Mouse (Mus musculus) liver, adult 2 months (tissue): ENCODE measurements around the gene Aldh18a1. TPM values are rescaled to one million over a fixed set of nuclear protein-coding genes. Genes with fewer than 3 reads are reported as not detected.
A peak's percentile ranks its signal among the peaks of the same experiment; 100 is the strongest.

ENCODE experiments used
- DNase-seq: peaks from one replicate; pipeline ENCODE4 v3.0.0-alpha.2; 2011; ENCODE audit warnings: low read depth, low spot score; ENCODE audit errors: extremely low read depth
- H3K27ac ChIP-seq: fragments of 200-500 bp; replicated peaks from 2 replicates; pipeline ENCODE4 v1.5.1; 2012; ENCODE audit warnings: low read depth, mild to moderate bottlenecking, control low read depth, inconsistent platforms, low read length; ENCODE audit not compliant: insufficient read depth
- H3K27me3 ChIP-seq: fragments of 200-500 bp; 2 replicates; pipeline ENCODE4 v1.6.1; 2012; ENCODE audit warnings: mild to moderate bottlenecking, moderate library complexity, low read length, inconsistent platforms; ENCODE audit not compliant: control insufficient read depth, insufficient read depth
- H3K36me3 ChIP-seq: fragments of 200-500 bp; 2 replicates; pipeline ENCODE4 v1.6.1; 2012; ENCODE audit warnings: low read length, inconsistent platforms; ENCODE audit not compliant: control insufficient read depth, insufficient read depth
- H3K4me1 ChIP-seq: fragments of 200-500 bp; 2 replicates; pipeline ENCODE4 v1.6.1; 2011; ENCODE audit warnings: low read length; ENCODE audit not compliant: control insufficient read depth, insufficient read depth
- H3K4me3 ChIP-seq: fragments of 200-500 bp; 2 replicates; pipeline ENCODE4 v1.5.1; 2011; ENCODE audit warnings: low read depth, mild to moderate bottlenecking, control low read depth, low read length, moderate library complexity; ENCODE audit not compliant: insufficient read depth
- H3K79me2 ChIP-seq: fragments of 200-500 bp; 2 replicates; pipeline ENCODE4 v1.6.1; 2012; ENCODE audit warnings: inconsistent platforms, mild to moderate bottlenecking, low read length, moderate library complexity; ENCODE audit not compliant: control insufficient read depth, insufficient read depth
- H3K9ac ChIP-seq: fragments of 200-500 bp; 2 replicates; pipeline ENCODE4 v1.6.1; 2012; ENCODE audit warnings: low read depth, mild to moderate bottlenecking, control low read depth, inconsistent platforms, low read length
- CTCF ChIP-seq: fragments of 200-500 bp; IDR thresholded peaks from 2 replicates; pipeline ENCODE4 v1.5.1; 2011; ENCODE audit warnings: low read depth, low read length, control low read depth
- POLR2A ChIP-seq: fragments of 200-500 bp; IDR thresholded peaks from 2 replicates; pipeline ENCODE4 v1.6.1; 2011; ENCODE audit warnings: low read length, control low read depth; ENCODE audit not compliant: insufficient read depth; ENCODE audit errors: extremely low read depth
- WGBS: fragments of 180-500 bp; shearing (Covaris S2); methylation state at CpG from one replicate; pipeline ENCODE4 v1.1.7; 2018; 5-methylcytosine and 5-hydroxymethylcytosine counted together
- polyA plus RNA-seq: library from polyadenylated mRNA; depleted of rRNA; stranded (reverse); fragments of >200 nt; gene quantifications from 2 replicates; pipeline ENCODE4 v1.2.3, GENCODE M21; 2012
- total RNA-seq: library from RNA; depleted of rRNA; stranded (reverse); fragments of >200 nt; gene quantifications from 2 replicates; pipeline ENCODE4 v1.2.3, GENCODE M21; 2014

Gene Aldh18a1
- total and polyA plus RNA-seq, 2 experiments, result 1.1 to 1.2 TPM

DNA sequence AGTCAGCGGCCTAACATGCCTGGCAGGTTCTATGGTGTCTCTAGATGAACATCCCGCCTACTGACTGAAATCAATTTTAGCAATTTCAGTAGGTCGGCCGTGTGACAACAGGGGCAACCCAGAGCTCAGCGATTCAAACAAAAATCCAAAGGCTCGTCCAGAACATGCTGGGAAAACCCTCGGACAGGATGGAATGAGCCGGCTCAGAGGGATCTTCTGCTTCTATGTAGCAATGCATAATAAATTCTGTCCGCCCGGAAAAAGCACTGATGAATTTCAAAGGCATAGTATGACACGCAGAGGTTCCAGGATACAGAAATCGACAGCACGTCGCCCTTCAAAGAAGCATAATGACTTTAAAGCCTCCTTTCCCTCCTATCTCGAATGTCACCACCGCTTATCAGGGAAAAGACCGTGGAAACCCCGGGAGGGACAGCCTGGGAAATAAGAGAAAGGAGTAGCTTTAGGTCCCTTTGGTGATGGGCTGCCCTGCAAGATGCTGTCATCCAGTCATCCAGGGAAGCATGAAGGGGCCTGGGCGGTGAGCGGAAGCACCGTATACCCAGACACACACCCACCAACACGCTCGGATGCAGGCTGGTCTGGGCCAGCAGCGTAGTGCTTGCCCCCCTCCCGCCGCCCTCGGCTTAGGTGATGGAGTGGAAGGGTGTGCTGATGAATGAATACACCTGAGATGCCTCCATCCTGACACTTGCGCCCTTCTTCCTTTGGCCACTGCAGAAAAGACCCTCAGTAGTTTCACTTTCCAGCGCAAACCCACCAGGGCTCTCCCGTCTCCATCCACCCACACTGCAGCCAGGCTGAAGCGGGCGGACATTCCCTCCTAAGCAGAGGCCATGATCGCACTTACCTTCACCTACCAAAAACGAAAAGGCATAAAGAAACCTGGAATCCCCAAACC, 75.5 kb downstream of the Aldh18a1 start:
- Histone ChIP-seq H3K79me2 (peaks cover 12% of the 10 kb centered on the region; the same call in 1 of the 2 replicates), H3K9ac (peak overlapping the region; percentile 84), H3K4me1 (peaks cover 7% of the 10 kb centered on the region; the same call in 1 of the 2 replicates), H3K27me3 (no peaks in the 10 kb centered on the region), H3K4me3 (peak overlapping the region; percentile 68), H3K36me3 (no peaks in the 10 kb centered on the region), H3K27ac (peak overlapping the region; percentile 62)
- TF ChIP-seq CTCF (no peak), POLR2A (no peak)
- WGBS, result 2% methylated on average over 34 of the region's 34 CpGs
- no peak for DNase-seq

GRCm38 (mm10) chr19:40511679-40512309, 76.5 kb downstream of the Aldh18a1 start:
- 49% methylated on average over 5 of the region's 5 CpGs for WGBS
- H3K36me3 ChIP-seq, result no peaks in the 10 kb centered on the region
- peaks cover 12% of the 10 kb centered on the region; the same call in 1 of the 2 replicates for H3K79me2 ChIP-seq
- TF ChIP-seq POLR2A, result no peak
- TF ChIP-seq CTCF, result no peak
- no peak overlapping the region for H3K27ac ChIP-seq
- no peak overlapping the region for H3K4me3 ChIP-seq
- H3K9ac ChIP-seq, result no peak overlapping the region
- H3K27me3 ChIP-seq, result no peaks in the 10 kb centered on the region
- H3K4me1 ChIP-seq, result peaks cover 11% of the 10 kb centered on the region; the same call in 1 of the 2 replicates
- no peak for DNase-seq

GRCm38 (mm10) chr19:40511100-40511439, 77.2 kb downstream of the Aldh18a1 start:
- no peak for DNase-seq
- 90% methylated on average over 8 of the region's 8 CpGs for WGBS
- TF ChIP-seq CTCF (no peak), POLR2A (no peak)
- Histone ChIP-seq H3K27ac (no peak overlapping the region), H3K27me3 (no peaks in the 10 kb centered on the region), H3K4me3 (no peak overlapping the region), H3K4me1 (peaks cover 11% of the 10 kb centered on the region; the same call in 1 of the 2 replicates), H3K9ac (no peak overlapping the region), H3K36me3 (no peaks in the 10 kb centered on the region), H3K79me2 (peaks cover 12% of the 10 kb centered on the region; the same call in 1 of the 2 replicates)

DNA sequence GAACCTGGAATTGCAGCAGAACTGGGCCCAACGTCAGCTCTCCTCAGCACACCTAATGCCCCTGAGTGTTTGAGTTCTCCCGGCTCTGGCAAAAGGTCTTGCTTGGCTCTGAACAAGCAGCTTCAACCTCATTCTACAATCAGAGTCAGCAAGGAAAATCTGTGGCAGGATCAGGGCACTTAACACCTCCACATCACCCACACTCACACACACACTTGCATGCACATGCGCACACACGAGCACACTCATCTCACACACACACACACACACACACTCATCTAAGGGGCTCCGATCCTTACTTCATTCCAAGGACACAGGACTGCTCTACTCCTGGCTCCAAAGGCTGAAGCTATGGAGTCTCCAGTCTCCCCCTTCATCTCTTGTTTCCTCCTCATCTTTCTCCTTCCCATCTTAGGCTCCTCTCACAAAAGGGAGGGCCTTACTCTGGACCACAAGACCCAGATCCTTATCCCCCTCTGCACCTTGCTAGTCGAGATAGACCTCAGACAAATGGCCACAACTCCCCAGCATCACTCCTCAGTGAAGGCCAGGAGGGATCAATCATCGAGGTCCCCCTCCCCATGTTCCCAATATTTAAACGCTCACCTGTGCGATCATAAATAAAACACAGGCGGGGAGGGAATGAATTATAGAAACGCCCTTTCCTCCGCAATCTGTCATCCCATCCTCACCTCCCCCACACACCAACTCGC, 77.7 kb downstream of the Aldh18a1 start:
- Histone ChIP-seq H3K36me3 (no peaks in the 10 kb centered on the region), H3K4me1 (peaks cover 11% of the 10 kb centered on the region; the same call in 1 of the 2 replicates), H3K9ac (no peak overlapping the region), H3K27ac (no peak overlapping the region), H3K27me3 (no peaks in the 10 kb centered on the region), H3K4me3 (no peak overlapping the region), H3K79me2 (peaks cover 16% of the 10 kb centered on the region; the same call in 1 of the 2 replicates)
- no peak for DNase-seq
- TF ChIP-seq POLR2A (no peak), CTCF (no peak)
- 82% methylated on average over 13 of the region's 13 CpGs for WGBS

- Histone ChIP-seq H3K27me3 (no peaks in the 10 kb centered on the region), H3K27ac (no peak overlapping the region), H3K4me1 (peaks cover 11% of the 10 kb centered on the region; the same call in 1 of the 2 replicates), H3K79me2 (peaks cover 18% of the 10 kb centered on the region; the same call in 1 of the 2 replicates), H3K36me3 (no peaks in the 10 kb centered on the region), H3K9ac (no peak overlapping the region), H3K4me3 (no peak overlapping the region)
- DNase-seq, result no peak
- WGBS, result 79% methylated on average over 2 of the region's 2 CpGs
- TF ChIP-seq CTCF (no peak), POLR2A (no peak)
These were observed 79.0 kb downstream of the Aldh18a1 start for GRCm38 (mm10) chr19:40509274-40509673.
